Mouse (Mus musculus): ENCODE measurements around the gene Tnf. TPM values are rescaled to one million over a fixed set of nuclear protein-coding genes. Genes with fewer than 3 reads are reported as not detected.

Tnf gene
- polyA plus RNA-seq, 1 experiment from 2014 or later = not detected

GRCm38 (mm10) chr17:35243086-35243485 lies 41.3 kb upstream of the Tnf start:
- no peak for ATAC-seq (ENCODE audit: low read depth)
- Histone ChIP-seq H3K9me3 (ENCODE audit: control insufficient read depth, low read length) (no peaks in the 10 kb centered on the region), H3K27ac (ENCODE audit: low read depth, low read length) (peak overlapping the region; percentile 99), H3K4me2 (ENCODE audit: low read depth, low read length) (peak overlapping the region; percentile 91), H3K9ac (replicated peaks; ENCODE audit: low read depth, low read length) (peak overlapping the region; percentile 99), H3K27me3 (ENCODE audit: control insufficient read depth, insufficient read depth, low read length) (no peaks in the 10 kb centered on the region), H3K36me3 (ENCODE audit: control insufficient read depth, insufficient read depth, low read length) (peaks cover 49% of the 10 kb centered on the region), H3K4me1 (ENCODE audit: control insufficient read depth, insufficient read depth, low read length) (peaks cover 38% of the 10 kb centered on the region), H3K4me3 (ENCODE audit: low read depth, low read length) (peak overlapping the region; percentile 99)
- 2% methylated on average over 16 of the region's 16 CpGs for WGBS

GRCm38 (mm10) chr17:35242015-35242941 lies 40.5 kb upstream of the Tnf start:
- Histone ChIP-seq H3K36me3 (ENCODE audit: control insufficient read depth, insufficient read depth, low read length) (peaks cover 41% of the 10 kb centered on the region), H3K27ac (ENCODE audit: low read depth, low read length) (peak overlapping the region; percentile 99), H3K4me3 (ENCODE audit: low read depth, low read length) (peak overlapping the region; percentile 99), H3K9ac (replicated peaks; ENCODE audit: low read depth, low read length) (peak overlapping the region; percentile 99), H3K27me3 (ENCODE audit: control insufficient read depth, insufficient read depth, low read length) (no peaks in the 10 kb centered on the region), H3K9me3 (ENCODE audit: control insufficient read depth, low read length) (no peaks in the 10 kb centered on the region), H3K4me2 (ENCODE audit: low read depth, low read length) (peak overlapping the region; percentile 91), H3K4me1 (ENCODE audit: control insufficient read depth, insufficient read depth, low read length) (peaks cover 38% of the 10 kb centered on the region)
- under 1% methylated on average over 55 of the region's 55 CpGs for WGBS
- peak; percentile 50 for ATAC-seq (ENCODE audit: low read depth)

- peak within 1 kb of the TSS; percentile 99 for H3K9ac ChIP-seq (replicated peaks; ENCODE audit: low read depth, low read length)
- H3K4me1 ChIP-seq (ENCODE audit: control insufficient read depth, insufficient read depth, low read length) = peaks cover 45% of the 10 kb centered on the region
- no peaks in the 10 kb centered on the region for H3K27me3 ChIP-seq (ENCODE audit: control insufficient read depth, insufficient read depth, low read length)
- peak within 1 kb of the TSS; percentile 91 for H3K4me2 ChIP-seq (ENCODE audit: low read depth, low read length)
- peak within 1 kb of the TSS; percentile 99 for H3K27ac ChIP-seq (ENCODE audit: low read depth, low read length)
- H3K4me3 ChIP-seq (ENCODE audit: low read depth, low read length) = peak within 1 kb of the TSS; percentile 99
- under 1% methylated on average over 69 of the region's 69 CpGs for WGBS
- no peaks in the 10 kb centered on the region for H3K9me3 ChIP-seq (ENCODE audit: control insufficient read depth, low read length)
- peak; percentile 87 for ATAC-seq (ENCODE audit: low read depth)
- peaks cover 33% of the 10 kb centered on the region for H3K36me3 ChIP-seq (ENCODE audit: control insufficient read depth, insufficient read depth, low read length)
Observed at GRCm38 (mm10) chr17:35241305-35242014, 39.7 kb upstream of the Tnf start, which contains the start of gene Ddx39b. TSS of gene Ddx39b (plus strand) at chr17:35241746.

- Histone ChIP-seq H3K27me3 (ENCODE audit: control insufficient read depth, insufficient read depth, low read length) (no peaks in the 10 kb centered on the region), H3K9me3 (ENCODE audit: control insufficient read depth, low read length) (no peaks in the 10 kb centered on the region)
- no peak for ATAC-seq (ENCODE audit: low read depth)
Observed at GRCm38 (mm10) chr17:35240384-35241304, 38.8 kb upstream of the Tnf start.

GRCm38 (mm10) chr17:35239700-35240099 lies 37.9 kb upstream of the Tnf start:
- H3K27ac ChIP-seq (ENCODE audit: low read depth, low read length) = no peak overlapping the region
- H3K4me3 ChIP-seq (ENCODE audit: low read depth, low read length) = no peak overlapping the region
- H3K9ac ChIP-seq (replicated peaks; ENCODE audit: low read depth, low read length) = no peak overlapping the region
- H3K4me2 ChIP-seq (ENCODE audit: low read depth, low read length) = no peak overlapping the region
- no peaks in the 10 kb centered on the region for H3K9me3 ChIP-seq (ENCODE audit: control insufficient read depth, low read length)
- peaks cover 15% of the 10 kb centered on the region for H3K36me3 ChIP-seq (ENCODE audit: control insufficient read depth, insufficient read depth, low read length)
- H3K27me3 ChIP-seq (ENCODE audit: control insufficient read depth, insufficient read depth, low read length) = no peaks in the 10 kb centered on the region
- no peak for ATAC-seq (ENCODE audit: low read depth)
- WGBS = 84% methylated on average over 5 of the region's 5 CpGs
- H3K4me1 ChIP-seq (ENCODE audit: control insufficient read depth, insufficient read depth, low read length) = peaks cover 36% of the 10 kb centered on the region

More at GRCm38 (mm10) chr17:35240384-35241304, 38.8 kb upstream of the Tnf start:
- Histone ChIP-seq H3K4me2 (ENCODE audit: low read depth, low read length) (peak overlapping the region; percentile 56), H3K27ac (ENCODE audit: low read depth, low read length) (peak overlapping the region; percentile 99), H3K36me3 (ENCODE audit: control insufficient read depth, insufficient read depth, low read length) (peaks cover 24% of the 10 kb centered on the region), H3K4me1 (ENCODE audit: control insufficient read depth, insufficient read depth, low read length) (peaks cover 40% of the 10 kb centered on the region), H3K9ac (replicated peaks; ENCODE audit: low read depth, low read length) (peak overlapping the region; percentile 25; the same call in 1 of the 2 replicates), H3K4me3 (ENCODE audit: low read depth, low read length) (peak overlapping the region; percentile 99)
- WGBS = 36% methylated on average over 12 of the region's 12 CpGs

GRCm38 (mm10) chr17:35237504-35237903 lies 35.7 kb upstream of the Tnf start:
- H3K4me1 ChIP-seq (ENCODE audit: control insufficient read depth, insufficient read depth, low read length) = peaks cover 23% of the 10 kb centered on the region
- no peak overlapping the region; the same call in 1 of the 2 replicates for H3K27ac ChIP-seq (ENCODE audit: low read depth, low read length)
- H3K9ac ChIP-seq (replicated peaks; ENCODE audit: low read depth, low read length) = peak overlapping the region; percentile 59; the same call in 1 of the 2 replicates
- WGBS = 93% methylated on average over 12 of the region's 12 CpGs
- H3K9me3 ChIP-seq (ENCODE audit: control insufficient read depth, low read length) = no peaks in the 10 kb centered on the region
- H3K27me3 ChIP-seq (ENCODE audit: control insufficient read depth, insufficient read depth, low read length) = no peaks in the 10 kb centered on the region
- H3K4me3 ChIP-seq (ENCODE audit: low read depth, low read length) = peak overlapping the region; percentile 49
- no peaks in the 10 kb centered on the region for H3K36me3 ChIP-seq (ENCODE audit: control insufficient read depth, insufficient read depth, low read length)
- H3K4me2 ChIP-seq (ENCODE audit: low read depth, low read length) = peak overlapping the region; percentile 70
- no peak for ATAC-seq (ENCODE audit: low read depth)

GRCm38 (mm10) chr17:35236996-35237395 lies 35.2 kb upstream of the Tnf start:
- H3K4me1 ChIP-seq (ENCODE audit: control insufficient read depth, insufficient read depth, low read length) = peaks cover 23% of the 10 kb centered on the region
- H3K36me3 ChIP-seq (ENCODE audit: control insufficient read depth, insufficient read depth, low read length) = no peaks in the 10 kb centered on the region
- peak overlapping the region; percentile 70 for H3K4me2 ChIP-seq (ENCODE audit: low read depth, low read length)
- peak overlapping the region; percentile 88 for H3K27ac ChIP-seq (ENCODE audit: low read depth, low read length)
- H3K27me3 ChIP-seq (ENCODE audit: control insufficient read depth, insufficient read depth, low read length) = no peaks in the 10 kb centered on the region
- no peak for ATAC-seq (ENCODE audit: low read depth)
- H3K9me3 ChIP-seq (ENCODE audit: control insufficient read depth, low read length) = no peaks in the 10 kb centered on the region
- WGBS = 74% methylated on average over 9 of the region's 9 CpGs
- H3K4me3 ChIP-seq (ENCODE audit: low read depth, low read length) = peak overlapping the region; percentile 49
- peak overlapping the region; percentile 59 for H3K9ac ChIP-seq (replicated peaks; ENCODE audit: low read depth, low read length)

- ATAC-seq (ENCODE audit: low read depth) = peak; percentile 85
- under 1% methylated on average over 18 of the region's 18 CpGs for WGBS
- H3K9me3 ChIP-seq (ENCODE audit: control insufficient read depth, low read length) = no peaks in the 10 kb centered on the region
- H3K36me3 ChIP-seq (ENCODE audit: control insufficient read depth, insufficient read depth, low read length) = 0 out of 2 replicates have a peak, but pooled peaks cover under 1% of the 10 kb centered on the region
- H3K4me1 ChIP-seq (ENCODE audit: control insufficient read depth, insufficient read depth, low read length) = peaks cover 23% of the 10 kb centered on the region
- peak overlapping the region; percentile 59 for H3K9ac ChIP-seq (replicated peaks; ENCODE audit: low read depth, low read length)
- peak overlapping the region; percentile 70 for H3K4me2 ChIP-seq (ENCODE audit: low read depth, low read length)
- H3K27ac ChIP-seq (ENCODE audit: low read depth, low read length) = peak overlapping the region; percentile 88
- H3K4me3 ChIP-seq (ENCODE audit: low read depth, low read length) = peak overlapping the region; percentile 49
- no peaks in the 10 kb centered on the region for H3K27me3 ChIP-seq (ENCODE audit: control insufficient read depth, insufficient read depth, low read length)
Observed at GRCm38 (mm10) chr17:35236390-35236746, 34.6 kb upstream of the Tnf start.
